Mouse (Mus musculus) myocyte (in vitro differentiated cells): ENCODE measurements at regions not wholly inside any gene's neighbourhood (a gene's known extent, or its start where the extent isn't known, plus 50 kb on each side); places are given as distances from the start of the nearest gene placed in this dataset.

Experiments
- H3K27me3 ChIP-seq: one replicate; pipeline ENCODE4 v1.6.1; 2011; ENCODE audit not compliant: control insufficient read depth, insufficient read depth, insufficient read length
- H3K36me3 ChIP-seq: one replicate; pipeline ENCODE4 v1.6.1; 2011; ENCODE audit not compliant: control insufficient read depth, insufficient read depth
- H3K4me2 ChIP-seq: one replicate; pipeline ENCODE4 v1.6.1; 2011; ENCODE audit warnings: low read depth, control low read depth
- H3K4me3 ChIP-seq: one replicate; pipeline ENCODE4 v1.5.1; 2011; ENCODE audit warnings: mild to moderate bottlenecking, control low read depth, moderate library complexity
- H3K79me2 ChIP-seq: one replicate; pipeline ENCODE4 v1.6.1; 2011; ENCODE audit not compliant: control insufficient read depth, insufficient read depth
- H3ac ChIP-seq: one replicate; pipeline ENCODE4 v1.6.1; 2011; ENCODE audit not compliant: control insufficient read depth, insufficient read length
- CEBPB ChIP-seq: IDR thresholded peaks from 2 replicates; pipeline ENCODE4 v1.6.1; 2011; ENCODE audit warnings: mild to moderate bottlenecking, moderate library complexity; ENCODE audit not compliant: poor library complexity, insufficient read depth, severe bottlenecking
- E2F4 ChIP-seq: IDR thresholded peaks from one replicate; pipeline ENCODE4 v1.6.1; 2011; ENCODE audit warnings: mild to moderate bottlenecking, control low read depth, moderate library complexity; ENCODE audit not compliant: insufficient read depth
- MAX ChIP-seq: IDR thresholded peaks from one replicate; pipeline ENCODE4 v1.6.1; 2011; ENCODE audit warnings: low read depth, mild to moderate bottlenecking, control low read depth
- MYOD1 ChIP-seq, 3 experiments: IDR thresholded peaks; one replicate each; pipeline ENCODE4 v1.6.1; 2011; ENCODE audit warnings: control low read depth in 2 of 3, low read depth in 2 of 3, mild to moderate bottlenecking in 2 of 3, moderate library complexity in 1 of 3; ENCODE audit not compliant: insufficient read length in 2 of 3, control insufficient read depth in 1 of 3
- MYOG ChIP-seq, 3 experiments: IDR thresholded peaks; one replicate each; pipeline ENCODE4 v1.6.1; 2011; ENCODE audit warnings: control low read depth in 2 of 3, low read depth in 2 of 3, mild to moderate bottlenecking in 2 of 3; ENCODE audit not compliant: insufficient read length in 2 of 3, control insufficient read depth in 1 of 3, insufficient read depth in 1 of 3
- POLR2A ChIP-seq: IDR thresholded peaks from one replicate; pipeline ENCODE4 v1.6.1; 2011; ENCODE audit warnings: low read depth, mild to moderate bottlenecking, control low read depth, moderate library complexity; ENCODE audit not compliant: insufficient read length
- POLR2AphosphoS2 ChIP-seq: IDR thresholded peaks from one replicate; pipeline ENCODE4 v1.6.1; 2011; ENCODE audit warnings: low read depth, control low read depth; ENCODE audit not compliant: insufficient read length
- REST ChIP-seq: IDR thresholded peaks from one replicate; pipeline ENCODE4 v1.6.1; 2011; ENCODE audit warnings: mild to moderate bottlenecking, control low read depth, moderate library complexity; ENCODE audit not compliant: insufficient read depth, insufficient read length
- SRF ChIP-seq: IDR thresholded peaks from one replicate; pipeline ENCODE4 v1.6.1; 2011; ENCODE audit warnings: low read depth; ENCODE audit not compliant: control insufficient read depth, insufficient read length
- TCF12 ChIP-seq: IDR thresholded peaks from one replicate; pipeline ENCODE4 v1.6.1; 2011; ENCODE audit warnings: mild to moderate bottlenecking, control low read depth; ENCODE audit not compliant: poor library complexity, insufficient read depth, severe bottlenecking
- TCF3 ChIP-seq: IDR thresholded peaks from one replicate; pipeline ENCODE4 v1.6.1; 2011; ENCODE audit warnings: low read depth, control low read depth; ENCODE audit not compliant: insufficient read length
- USF1 ChIP-seq: IDR thresholded peaks from one replicate; pipeline ENCODE4 v1.6.1; 2011; ENCODE audit warnings: low read depth, mild to moderate bottlenecking, control low read depth, moderate library complexity

DNA sequence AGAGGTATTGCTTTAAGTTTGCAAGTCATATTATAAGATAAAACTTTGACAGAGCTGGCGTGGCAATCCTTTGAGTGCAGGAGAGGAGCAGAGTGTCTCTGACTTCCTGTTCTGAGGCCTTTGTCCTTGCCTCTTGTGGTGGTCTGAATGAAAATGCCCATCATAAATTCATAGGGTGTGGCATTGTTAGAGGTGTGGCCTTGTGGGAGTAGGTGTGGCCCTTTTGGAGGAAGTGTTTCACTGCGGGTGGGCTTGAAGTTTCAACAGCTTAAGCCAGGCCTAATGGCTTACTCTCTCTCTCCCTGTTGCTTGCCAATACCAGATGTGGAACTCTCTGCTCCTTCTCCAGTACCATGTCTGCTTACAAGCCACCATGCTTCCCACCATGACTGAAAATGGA lies 75.4 kb upstream of the Arrdc4 start:
- no peaks in the 10 kb centered on the region for H3K36me3 ChIP-seq
- no peak overlapping the region for H3ac ChIP-seq
- no peaks in the 10 kb centered on the region for H3K27me3 ChIP-seq
- no peak overlapping the region for H3K4me2 ChIP-seq
- no peaks in the 10 kb centered on the region for H3K79me2 ChIP-seq
- H3K4me3 ChIP-seq = no peak overlapping the region
- TF ChIP-seq MYOG (IDR thresholded peaks at IDR 0.05; ENCODE audit: control insufficient read depth in 1 of 3, insufficient read depth in 1 of 3, insufficient read length in 2 of 3, low read depth in 2 of 3) = no peak
- no peak for TF ChIP-seq SRF
- no peak for TF ChIP-seq POLR2A
- no peak for TF ChIP-seq MAX
- TF ChIP-seq MYOD1 (IDR thresholded peaks at IDR 0.05; ENCODE audit: control insufficient read depth in 1 of 3, insufficient read length in 2 of 3, low read depth in 2 of 3) = no peak
- no peak for TF ChIP-seq TCF12
- TF ChIP-seq REST = no peak
- TF ChIP-seq TCF3 = no peak
- TF ChIP-seq POLR2AphosphoS2 = no peak
- TF ChIP-seq E2F4 = no peak
- no peak for TF ChIP-seq USF1
- no peak for TF ChIP-seq CEBPB

GRCm38 (mm10) chr7:68823646-68824045 lies 74.6 kb upstream of the Arrdc4 start:
- no peak overlapping the region for H3K4me3 ChIP-seq

DNA sequence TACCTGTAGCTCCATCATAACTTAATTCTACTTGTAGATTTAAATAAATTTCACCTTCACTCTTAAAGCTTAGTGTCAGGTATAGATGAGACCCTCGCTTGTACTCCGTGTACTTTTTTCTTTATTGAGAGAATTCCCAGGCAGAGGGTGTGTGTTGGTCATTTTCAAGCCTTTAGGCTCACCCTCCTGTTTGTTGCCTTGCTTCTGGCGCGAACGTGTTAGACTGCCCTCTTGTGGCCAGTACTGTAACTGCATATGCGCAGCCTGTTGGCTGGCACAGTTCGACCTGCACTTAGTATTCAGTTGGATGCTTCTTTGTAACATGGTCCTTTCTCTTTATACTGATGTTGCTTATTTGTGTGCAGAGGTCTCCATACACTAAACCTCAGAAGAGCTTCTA lies 74.1 kb upstream of the Arrdc4 start:
- Histone ChIP-seq H3K27me3 (no peaks in the 10 kb centered on the region), H3K4me3 (no peak overlapping the region), H3K79me2 (no peaks in the 10 kb centered on the region), H3K36me3 (no peaks in the 10 kb centered on the region), H3ac (no peak overlapping the region), H3K4me2 (no peak overlapping the region)
- TF ChIP-seq SRF = no peak
- no peak for TF ChIP-seq MAX
- TF ChIP-seq MYOD1 (IDR thresholded peaks at IDR 0.05; ENCODE audit: control insufficient read depth in 1 of 3, insufficient read length in 2 of 3, low read depth in 2 of 3) = no peak
- TF ChIP-seq TCF3 = no peak
- TF ChIP-seq MYOG (IDR thresholded peaks at IDR 0.05; ENCODE audit: control insufficient read depth in 1 of 3, insufficient read depth in 1 of 3, insufficient read length in 2 of 3, low read depth in 2 of 3) = no peak
- TF ChIP-seq POLR2A = no peak
- no peak for TF ChIP-seq POLR2AphosphoS2
- no peak for TF ChIP-seq CEBPB
- TF ChIP-seq USF1 = no peak
- TF ChIP-seq TCF12 = no peak

More at GRCm38 (mm10) chr7:68823646-68824045, 74.6 kb upstream of the Arrdc4 start:
- H3K27me3 ChIP-seq = no peaks in the 10 kb centered on the region
- H3K4me2 ChIP-seq = no peak overlapping the region
- H3K36me3 ChIP-seq = no peaks in the 10 kb centered on the region
- TF ChIP-seq MYOG (IDR thresholded peaks at IDR 0.05; ENCODE audit: control insufficient read depth in 1 of 3, insufficient read depth in 1 of 3, insufficient read length in 2 of 3, low read depth in 2 of 3) (no peak), POLR2AphosphoS2 (no peak), TCF12 (no peak), MYOD1 (IDR thresholded peaks at IDR 0.05; ENCODE audit: control insufficient read depth in 1 of 3, insufficient read length in 2 of 3, low read depth in 2 of 3) (no peak), USF1 (no peak), MAX (no peak), SRF (no peak), E2F4 (no peak), POLR2A (no peak)
- no peaks in the 10 kb centered on the region for H3K79me2 ChIP-seq
- H3ac ChIP-seq = no peak overlapping the region

DNA sequence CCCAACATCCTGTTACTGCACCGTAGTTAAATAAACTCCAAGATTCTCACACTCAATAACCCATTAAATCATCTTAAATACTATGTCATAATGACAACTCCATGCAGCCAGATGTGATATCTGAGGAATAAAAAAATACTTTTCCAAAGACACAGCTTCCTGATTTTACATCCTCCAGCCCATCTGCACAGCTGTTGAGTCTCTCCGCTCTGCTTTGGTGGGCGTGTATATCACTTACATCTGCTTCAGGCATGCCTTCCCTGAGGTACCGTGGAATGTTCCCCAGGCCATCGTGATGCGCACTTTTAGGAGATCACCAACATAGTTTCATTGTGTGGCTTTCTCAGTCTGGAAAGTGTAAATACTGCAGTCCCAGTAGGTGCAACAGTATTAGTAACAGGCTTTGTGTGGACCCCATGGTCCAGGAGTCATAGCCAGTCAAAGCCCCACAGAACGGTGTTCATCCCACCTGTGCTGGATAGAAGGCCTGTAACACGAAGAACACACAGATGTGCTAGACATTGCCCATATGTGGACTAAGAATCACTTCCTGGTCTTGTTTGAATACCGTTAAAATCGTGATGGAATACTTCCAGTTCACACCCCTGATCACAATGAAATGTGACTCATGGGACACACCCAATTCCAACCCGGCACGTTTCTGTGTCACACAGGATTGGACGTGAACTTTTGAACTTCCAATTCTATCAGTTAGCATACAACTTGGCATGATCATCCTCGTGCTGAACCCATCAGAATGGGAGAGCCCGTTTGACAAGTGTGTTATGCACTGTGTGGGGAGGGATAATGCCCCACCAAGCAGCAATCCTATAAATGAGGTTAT lies 66.0 kb upstream of the Arrdc4 start:
- no peaks in the 10 kb centered on the region for H3K79me2 ChIP-seq
- H3K4me2 ChIP-seq = no peak overlapping the region
- H3K27me3 ChIP-seq = no peaks in the 10 kb centered on the region
- no peak overlapping the region for H3ac ChIP-seq
- H3K4me3 ChIP-seq = no peak overlapping the region
- TF ChIP-seq MAX (no peak), MYOG (IDR thresholded peaks at IDR 0.05; ENCODE audit: control insufficient read depth in 1 of 3, insufficient read depth in 1 of 3, insufficient read length in 2 of 3, low read depth in 2 of 3) (no peak), POLR2A (no peak), E2F4 (no peak), REST (no peak), MYOD1 (IDR thresholded peaks at IDR 0.05; ENCODE audit: control insufficient read depth in 1 of 3, insufficient read length in 2 of 3, low read depth in 2 of 3) (no peak), TCF3 (no peak), USF1 (no peak)
- no peaks in the 10 kb centered on the region for H3K36me3 ChIP-seq

DNA sequence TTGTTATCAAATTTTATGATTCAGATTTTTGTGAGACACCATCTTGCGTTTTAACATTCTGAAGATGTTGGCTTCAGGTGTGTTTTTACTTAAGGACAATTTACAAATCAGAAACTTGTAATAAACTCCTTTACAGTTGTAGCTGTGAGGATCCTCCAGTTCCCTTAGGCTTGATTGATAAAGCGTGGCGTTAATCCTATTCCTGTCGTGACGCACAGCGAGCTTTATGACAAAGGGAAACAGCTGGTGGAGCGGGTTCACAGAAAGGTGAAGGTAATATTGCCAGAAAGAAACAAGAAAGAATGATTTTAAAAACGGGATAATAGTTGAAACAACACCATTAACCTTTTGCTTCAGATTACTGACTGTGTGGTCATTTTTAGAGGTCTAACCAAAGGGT lies 60.7 kb upstream of the Arrdc4 start:
- Histone ChIP-seq H3K27me3 (no peaks in the 10 kb centered on the region), H3ac (no peak overlapping the region), H3K4me2 (no peak overlapping the region), H3K4me3 (no peak overlapping the region), H3K36me3 (no peaks in the 10 kb centered on the region), H3K79me2 (no peaks in the 10 kb centered on the region)
- TF ChIP-seq TCF3 = no peak
- TF ChIP-seq POLR2AphosphoS2 = no peak
- TF ChIP-seq USF1 = no peak
- no peak for TF ChIP-seq SRF
- no peak for TF ChIP-seq TCF12
- TF ChIP-seq E2F4 = no peak
